Mouse (Mus musculus) MEL (cell line): ENCODE results near the gene Utrn.

Experiments
- MAZ ChIP-seq: IDR thresholded peaks from 2 replicates; pipeline ENCODE4 v1.6.1; 2012; ENCODE audit warnings: low read depth, mild to moderate bottlenecking, inconsistent platforms, low read length, improper control_type of control experiment
- MXI1 ChIP-seq: IDR thresholded peaks from 2 replicates; pipeline ENCODE4 v1.6.1; 2011; ENCODE audit warnings: mild to moderate bottlenecking, low read depth, low read length, improper control_type of control experiment
- SIN3A ChIP-seq: IDR thresholded peaks from 2 replicates; pipeline ENCODE4 v1.6.1; 2012; ENCODE audit warnings: low read length, improper control_type of control experiment, inconsistent platforms
- SMC3 ChIP-seq: IDR thresholded peaks from 2 replicates; pipeline ENCODE4 v1.6.1; 2011; ENCODE audit warnings: low read depth, low read length, improper control_type of control experiment
- ZC3H11A ChIP-seq: IDR thresholded peaks from 2 replicates; pipeline ENCODE4 v1.6.1; 2012; ENCODE audit warnings: low read depth, mild to moderate bottlenecking, inconsistent platforms, low read length, improper control_type of control experiment

DNA sequence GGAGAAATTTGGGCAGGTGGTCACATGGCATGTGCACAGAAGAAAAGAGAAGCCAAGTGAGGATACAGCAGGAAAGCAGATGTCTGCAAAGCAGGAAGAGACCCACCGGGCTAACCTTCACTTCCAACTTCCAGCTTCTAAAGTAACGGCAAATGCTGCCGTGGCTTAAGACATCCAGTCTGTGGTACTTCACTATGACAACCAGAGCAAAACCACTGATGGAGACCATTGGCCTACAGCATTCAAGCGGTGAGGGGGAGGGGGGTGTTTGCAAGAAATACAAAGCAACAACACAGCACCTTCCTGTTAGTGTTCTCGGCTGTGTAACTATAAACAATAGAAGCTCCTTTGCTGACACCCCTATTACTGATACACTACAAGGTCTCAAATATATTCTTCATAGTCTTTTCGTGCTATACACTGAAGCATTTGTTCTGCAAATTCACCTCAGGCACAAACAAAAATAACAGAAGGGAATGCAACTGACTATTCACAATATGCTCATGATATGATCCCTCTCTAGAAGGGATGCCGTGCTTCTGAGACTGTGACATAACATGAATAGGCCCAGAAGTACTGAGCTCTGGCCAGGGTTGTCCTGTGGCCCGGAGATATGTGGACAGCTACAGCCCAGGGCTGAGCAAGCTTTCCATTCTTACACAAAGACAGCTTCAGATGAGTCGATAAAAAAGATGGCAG is 530.0 kb downstream of the Utrn start:
- no peak for TF ChIP-seq ZC3H11A
- TF ChIP-seq MAZ = no peak
- TF ChIP-seq SIN3A = no peak
- TF ChIP-seq SMC3 = no peak
- TF ChIP-seq MXI1 = no peak
